Mouse (Mus musculus) hindbrain, embryonic 15.5 days (tissue): ENCODE data around the gene Rspo1. TPM values are rescaled to one million over a fixed set of nuclear protein-coding genes. Genes with fewer than 3 reads are reported as not detected.

Experiments used
- ATAC-seq: fragments of 200-750 bp; cut with Nextera tagmentation; 2 replicates; pipeline ENCODE4 v1.8.0; 2017; ENCODE audit warnings: low read depth, moderate number of reproducible peaks, moderate TSS enrichment; ENCODE audit not compliant: low FRiP score
- H3K27ac ChIP-seq: fragments of 300-500 bp; sonication (generic); replicated peaks from 2 replicates; pipeline ENCODE4 v1.5.1; 2015; ENCODE audit warnings: mild to moderate bottlenecking, inconsistent platforms
- H3K27me3 ChIP-seq: fragments of 300-500 bp; sonication (generic); 2 replicates; pipeline ENCODE4 v1.6.1; 2015; ENCODE audit warnings: control low read depth, inconsistent platforms
- H3K36me3 ChIP-seq: fragments of 300-500 bp; sonication (generic); 2 replicates; pipeline ENCODE4 v1.6.1; 2015; ENCODE audit warnings: control low read depth, inconsistent platforms
- H3K4me1 ChIP-seq: fragments of 300-500 bp; sonication (generic); replicated peaks from 2 replicates; pipeline ENCODE4 v1.6.1; 2015; ENCODE audit warnings: control low read depth, inconsistent platforms
- H3K4me2 ChIP-seq: fragments of 300-500 bp; sonication (generic); 2 replicates; pipeline ENCODE4 v1.6.1; 2015; ENCODE audit warnings: moderate library complexity, mild to moderate bottlenecking, inconsistent platforms
- H3K4me3 ChIP-seq: fragments of 300-500 bp; sonication (generic); 2 replicates; pipeline ENCODE4 v1.5.1; 2015; ENCODE audit warnings: mild to moderate bottlenecking, inconsistent platforms
- H3K9ac ChIP-seq: fragments of 300-500 bp; sonication (generic); 2 replicates; pipeline ENCODE4 v1.6.1; 2015; ENCODE audit warnings: inconsistent platforms
- H3K9me3 ChIP-seq: fragments of 300-500 bp; sonication (generic); 2 replicates; pipeline ENCODE4 v1.6.1; 2016; ENCODE audit warnings: control low read depth, inconsistent platforms
- WGBS: fragments of 180-500 bp; shearing (Covaris S2); methylation state at CpG from one replicate; pipeline ENCODE4 v1.1.7; 2015; 5-methylcytosine and 5-hydroxymethylcytosine counted together
- polyA plus RNA-seq: library from polyadenylated mRNA; unstranded; fragments of >200 nt; fragmentation: Nextera tagmentation; extraction: Ambion mirVana; gene quantifications from 2 replicates; pipeline ENCODE4 v1.2.1, GENCODE M21; 2015

The Rspo1 gene
- polyA plus RNA-seq, 1 experiment from 2014 or later: 2.0 TPM

DNA sequence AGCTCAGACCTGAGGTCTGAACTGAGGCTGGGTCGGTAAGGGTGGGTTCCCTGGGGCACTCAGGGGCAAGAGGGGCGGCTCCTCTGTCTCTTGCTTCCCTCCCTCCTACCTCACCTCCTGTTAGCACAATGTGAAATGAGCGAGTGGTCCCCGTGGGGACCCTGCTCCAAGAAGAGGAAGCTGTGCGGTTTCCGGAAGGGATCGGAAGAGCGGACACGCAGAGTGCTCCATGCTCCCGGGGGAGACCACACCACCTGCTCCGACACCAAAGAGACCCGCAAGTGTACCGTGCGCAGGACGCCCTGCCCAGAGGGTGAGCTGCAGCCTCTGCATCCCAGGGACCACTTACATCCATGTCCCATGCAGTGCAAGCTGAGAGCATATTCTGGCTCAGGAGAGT lies 21.2 kb downstream of the Rspo1 start:
- no peak overlapping the region for H3K27ac ChIP-seq
- H3K9me3 ChIP-seq: no peaks in the 10 kb centered on the region
- WGBS: 52% methylated on average over 15 of the region's 15 CpGs
- no peaks in the 10 kb centered on the region for H3K4me1 ChIP-seq
- no peak for ATAC-seq
- H3K4me3 ChIP-seq: no peak overlapping the region
- no peak overlapping the region for H3K4me2 ChIP-seq
- peaks cover 7% of the 10 kb centered on the region; the same call in 1 of the 2 replicates for H3K27me3 ChIP-seq
- no peaks in the 10 kb centered on the region for H3K36me3 ChIP-seq
- H3K9ac ChIP-seq: no peak overlapping the region

DNA sequence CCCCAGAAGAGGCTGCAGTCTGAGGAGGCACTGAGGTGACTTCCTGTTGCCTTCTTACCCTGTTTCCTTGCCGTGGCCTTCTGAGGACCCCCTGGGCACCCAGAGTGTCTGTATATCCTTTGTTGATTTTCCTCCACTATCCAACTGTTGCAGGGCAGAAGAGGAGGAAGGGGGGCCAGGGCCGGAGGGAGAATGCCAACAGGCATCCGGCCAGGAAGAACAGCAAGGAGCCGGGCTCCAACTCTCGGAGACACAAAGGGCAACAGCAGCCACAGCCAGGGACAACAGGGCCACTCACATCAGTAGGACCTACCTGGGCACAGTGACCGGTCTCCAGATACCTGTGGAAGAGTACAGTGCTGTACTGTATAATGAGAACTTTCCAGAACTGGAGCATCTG lies 22.0 kb downstream of the Rspo1 start:
- H3K27me3 ChIP-seq: peaks cover 7% of the 10 kb centered on the region; the same call in 1 of the 2 replicates
- no peaks in the 10 kb centered on the region for H3K9me3 ChIP-seq
- H3K36me3 ChIP-seq: no peaks in the 10 kb centered on the region
- ATAC-seq: no peak
- 57% methylated on average over 6 of the region's 6 CpGs for WGBS
- no peak overlapping the region for H3K4me3 ChIP-seq
- no peak overlapping the region for H3K27ac ChIP-seq
- H3K4me1 ChIP-seq: no peaks in the 10 kb centered on the region
- H3K4me2 ChIP-seq: no peak overlapping the region
- H3K9ac ChIP-seq: no peak overlapping the region

- Histone ChIP-seq H3K9me3 (no peaks in the 10 kb centered on the region), H3K4me1 (no peaks in the 10 kb centered on the region), H3K36me3 (no peaks in the 10 kb centered on the region), H3K4me2 (no peak overlapping the region), H3K9ac (no peak overlapping the region), H3K27ac (no peak overlapping the region), H3K4me3 (no peak overlapping the region), H3K27me3 (peaks cover 7% of the 10 kb centered on the region; the same call in 1 of the 2 replicates)
- ATAC-seq: no peak
- WGBS: 46% methylated on average over 8 of the region's 8 CpGs
Observed at GRCm38 (mm10) chr4:125008712-125009111, 22.5 kb downstream of the Rspo1 start.

DNA sequence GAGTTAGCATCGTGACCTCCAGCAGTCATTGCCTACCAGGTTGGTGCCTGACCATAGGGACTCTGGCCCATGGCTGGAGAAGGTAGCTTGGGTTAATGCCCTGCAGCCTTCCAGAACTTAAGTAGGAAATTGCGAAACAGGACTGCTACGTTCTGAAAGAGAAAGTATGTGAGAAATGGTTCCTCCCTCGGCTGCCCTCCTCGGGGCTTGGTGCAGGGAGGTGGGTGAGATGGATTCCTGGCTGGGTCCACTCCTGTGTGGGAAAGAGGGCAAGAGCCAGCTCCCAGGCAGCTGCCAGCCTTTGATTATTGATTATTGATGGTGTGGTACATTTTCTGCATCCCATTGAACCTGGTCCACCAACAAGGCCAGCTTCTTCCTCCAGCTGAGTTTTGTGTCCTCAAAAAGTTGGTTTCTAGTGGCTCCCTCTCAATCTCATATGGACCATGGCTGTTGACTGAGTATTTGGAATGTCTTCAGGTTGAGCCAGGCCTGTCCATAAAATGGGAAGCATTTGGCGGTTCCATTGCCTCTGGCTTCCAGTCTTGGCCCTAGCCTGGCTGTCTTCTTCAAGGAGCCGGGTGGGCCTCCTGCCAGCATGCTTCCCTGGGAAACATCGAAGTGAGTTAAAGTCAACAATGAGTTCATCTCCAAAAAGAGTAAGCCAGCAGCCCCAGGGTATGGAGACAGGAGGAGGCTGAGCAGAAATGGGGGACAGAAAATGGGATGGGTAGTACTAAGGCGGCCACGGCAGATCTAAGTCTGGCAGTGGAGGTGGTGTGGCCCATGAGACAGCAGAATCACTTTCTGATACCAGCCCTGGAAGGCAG lies 29.8 kb downstream of the Rspo1 start, which contains the start of gene Gnl2:
Gnl2 (plus strand) TSS at position 780 of the 830 bp plus-strand sequence.
- WGBS: 91% methylated on average over 10 of the region's 10 CpGs
- no peak within 1 kb of the TSS for H3K27ac ChIP-seq
- no peak within 1 kb of the TSS for H3K4me3 ChIP-seq

GRCm38 (mm10) chr4:125017431-125017830 lies 31.2 kb downstream of the Rspo1 start:
- ATAC-seq: no peak
- H3K27ac ChIP-seq: no peak overlapping the region
- no peaks in the 10 kb centered on the region for H3K4me1 ChIP-seq
- no peaks in the 10 kb centered on the region for H3K9me3 ChIP-seq
- no peaks in the 10 kb centered on the region for H3K27me3 ChIP-seq
- 79% methylated on average over 11 of the region's 11 CpGs for WGBS
- no peak overlapping the region for H3K9ac ChIP-seq
- H3K36me3 ChIP-seq: no peaks in the 10 kb centered on the region
- H3K4me2 ChIP-seq: no peak overlapping the region
- H3K4me3 ChIP-seq: no peak overlapping the region

More for the DNA sequence above, 29.8 kb downstream of the Rspo1 start, which contains the start of gene Gnl2:
- no peak within 1 kb of the TSS for H3K4me2 ChIP-seq
- no peak for ATAC-seq
- H3K4me1 ChIP-seq: no peaks in the 10 kb centered on the region
- no peaks in the 10 kb centered on the region for H3K27me3 ChIP-seq
- H3K36me3 ChIP-seq: no peaks in the 10 kb centered on the region
- H3K9ac ChIP-seq: no peak within 1 kb of the TSS
- H3K9me3 ChIP-seq: no peaks in the 10 kb centered on the region

- Histone ChIP-seq H3K27ac (no peak overlapping the region), H3K36me3 (no peaks in the 10 kb centered on the region), H3K9ac (no peak overlapping the region), H3K27me3 (peaks cover 7% of the 10 kb centered on the region; the same call in 1 of the 2 replicates), H3K9me3 (no peaks in the 10 kb centered on the region), H3K4me2 (no peak overlapping the region), H3K4me1 (no peaks in the 10 kb centered on the region), H3K4me3 (no peak overlapping the region)
- WGBS: 34% methylated on average over 11 of the region's 11 CpGs
- no peak for ATAC-seq
Observed at GRCm38 (mm10) chr4:125020780-125021538, 34.7 kb downstream of the Rspo1 start.

DNA sequence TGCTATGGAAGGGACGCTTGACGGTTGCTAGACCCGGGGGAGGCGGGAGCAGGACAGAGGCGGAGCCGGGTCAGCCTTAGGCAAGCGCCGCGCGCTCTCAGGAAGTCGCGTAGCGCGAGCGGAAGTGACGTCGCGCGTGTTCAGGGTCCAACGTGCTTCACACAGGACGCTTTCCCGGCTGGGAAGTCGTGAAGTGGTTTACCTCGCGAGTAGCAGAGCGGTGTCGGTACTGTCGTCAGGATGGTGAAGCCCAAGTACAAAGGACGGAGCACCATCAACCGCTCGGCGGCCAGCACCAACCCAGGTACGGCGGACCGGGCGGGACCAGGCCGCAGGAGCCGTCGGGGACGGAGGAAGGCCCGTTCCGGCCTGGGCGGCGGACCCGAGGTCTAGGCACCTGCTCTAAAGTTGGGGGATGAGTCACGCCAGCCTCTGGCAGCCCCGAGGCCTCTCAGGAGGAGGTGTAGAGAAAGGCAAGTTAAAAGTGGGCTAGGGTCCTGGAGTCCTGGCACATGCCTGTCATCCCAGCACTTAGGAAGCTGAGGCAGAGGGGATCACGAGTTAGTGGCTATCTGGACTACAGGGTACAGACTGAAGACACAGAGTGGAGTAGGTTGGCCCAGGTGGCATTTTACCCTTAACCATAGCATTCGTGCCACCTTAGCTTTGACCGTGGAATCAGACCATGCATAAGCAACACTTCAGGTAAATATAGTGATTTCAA lies 43.8 kb downstream of the Rspo1 start:
- peak overlapping the region; percentile 79 for H3K9ac ChIP-seq
- peak overlapping the region; percentile 55 for H3K27ac ChIP-seq
- peaks cover 26% of the 10 kb centered on the region for H3K4me1 ChIP-seq
- peaks cover 4% of the 10 kb centered on the region; the same call in 1 of the 2 replicates for H3K27me3 ChIP-seq
- H3K4me2 ChIP-seq: peak overlapping the region; percentile 90
- 1% methylated on average over 49 of the region's 50 CpGs for WGBS
- H3K4me3 ChIP-seq: peak overlapping the region; percentile 68
- H3K9me3 ChIP-seq: no peaks in the 10 kb centered on the region
- 0 out of 2 replicates have a peak, but pooled peaks cover 6% of the 10 kb centered on the region for H3K36me3 ChIP-seq
- ATAC-seq: peak; percentile 97

GRCm38 (mm10) chr4:125034341-125034740 lies 48.1 kb downstream of the Rspo1 start:
- Histone ChIP-seq H3K27me3 (no peaks in the 10 kb centered on the region), H3K4me1 (peaks cover 24% of the 10 kb centered on the region), H3K36me3 (peaks cover 25% of the 10 kb centered on the region; the same call in 1 of the 2 replicates), H3K4me2 (no peak overlapping the region), H3K9me3 (no peaks in the 10 kb centered on the region), H3K27ac (no peak overlapping the region), H3K9ac (no peak overlapping the region), H3K4me3 (no peak overlapping the region)
- ATAC-seq: no peak
- WGBS: 85% methylated on average over 4 of the region's 4 CpGs

DNA sequence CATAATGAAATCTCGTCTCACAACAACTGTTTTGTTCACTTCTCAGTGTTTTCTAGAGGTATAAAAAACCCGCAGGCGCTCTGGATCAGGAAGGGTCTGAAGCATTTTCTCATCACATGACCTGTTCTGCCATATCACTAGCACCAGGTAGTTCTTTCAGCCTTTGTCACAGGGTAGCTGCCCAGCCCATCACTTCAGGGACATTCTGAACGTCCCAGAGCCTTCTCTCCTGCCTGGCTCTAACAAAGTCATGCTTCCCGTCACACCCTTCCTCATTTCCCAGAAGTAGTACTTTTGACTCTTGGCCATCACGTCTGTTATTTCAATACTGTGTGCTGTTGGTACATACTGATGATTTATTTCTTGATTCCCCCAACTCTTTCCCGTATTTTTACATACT lies 58.2 kb downstream of the Rspo1 start:
- Histone ChIP-seq H3K27ac (no peak overlapping the region), H3K9ac (no peak overlapping the region), H3K4me3 (no peak overlapping the region), H3K4me1 (no peaks in the 10 kb centered on the region), H3K36me3 (peaks cover 86% of the 10 kb centered on the region), H3K4me2 (no peak overlapping the region), H3K9me3 (no peaks in the 10 kb centered on the region), H3K27me3 (no peaks in the 10 kb centered on the region)
- 91% methylated on average over 7 of the region's 7 CpGs for WGBS
- no peak for ATAC-seq

GRCm38 (mm10) chr4:125055385-125055784 lies 69.2 kb downstream of the Rspo1 start:
- no peaks in the 10 kb centered on the region for H3K9me3 ChIP-seq
- peaks cover 53% of the 10 kb centered on the region for H3K36me3 ChIP-seq
- H3K4me1 ChIP-seq: peaks cover 5% of the 10 kb centered on the region; the same call in 1 of the 2 replicates
- no peak overlapping the region for H3K4me3 ChIP-seq
- no peaks in the 10 kb centered on the region for H3K27me3 ChIP-seq
- no peak overlapping the region for H3K4me2 ChIP-seq
- H3K27ac ChIP-seq: no peak overlapping the region
- WGBS: 95% methylated on average over 9 of the region's 9 CpGs
- no peak overlapping the region for H3K9ac ChIP-seq
- no peak for ATAC-seq

DNA sequence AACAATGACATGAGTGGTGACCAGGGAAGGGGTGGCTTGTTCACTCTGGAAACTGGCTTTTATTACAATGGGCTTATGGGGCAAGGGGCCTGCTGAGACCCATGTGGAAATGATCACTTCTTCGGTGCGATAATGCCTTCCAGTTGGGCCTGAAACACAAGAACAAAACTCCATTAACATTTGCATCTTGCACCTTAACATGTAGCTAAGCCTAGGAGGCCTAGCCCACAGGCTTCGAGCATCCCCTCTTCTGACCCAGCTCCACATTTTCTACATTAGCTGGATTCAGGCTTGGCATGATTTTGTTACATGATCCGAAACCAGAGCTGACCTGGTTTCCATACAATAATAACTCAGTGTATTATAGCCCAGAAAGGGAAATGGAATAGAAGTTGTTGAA lies 70.2 kb downstream of the Rspo1 start:
- ATAC-seq: no peak
- 87% methylated on average over 4 of the region's 4 CpGs for WGBS
- H3K9me3 ChIP-seq: no peaks in the 10 kb centered on the region

More for the DNA sequence above, 70.2 kb downstream of the Rspo1 start:
- Histone ChIP-seq H3K27me3 (no peaks in the 10 kb centered on the region), H3K4me1 (peaks cover 5% of the 10 kb centered on the region; the same call in 1 of the 2 replicates), H3K9ac (no peak overlapping the region), H3K27ac (no peak overlapping the region), H3K36me3 (peaks cover 44% of the 10 kb centered on the region), H3K4me2 (no peak overlapping the region), H3K4me3 (no peak overlapping the region)
